Mouse (Mus musculus): ENCODE data around the gene Serinc2.

GRCm38 (mm10) chr4:130212421-130212820, 66.6 kb downstream of the Serinc2 start:
- TF ChIP-seq POLR2A (IDR thresholded peaks at IDR 0.05; ENCODE audit: borderline replicate concordance, extremely low read depth, insufficient read depth, insufficient read length, poor library complexity, severe bottlenecking) (no peak), CTCF (IDR thresholded peaks at IDR 0.05; ENCODE audit: borderline replicate concordance, extremely low read depth, insufficient read depth, insufficient read length) (no peak)

Data from brain, embryonic 14.5 days (tissue).